Mouse (Mus musculus) liver, embryonic 14.5 days (tissue): ENCODE results near the gene Tmem37.

Source experiments
- CTCF ChIP-seq: IDR thresholded peaks from 2 replicates; pipeline ENCODE4 v1.5.1; 2016; ENCODE audit warnings: antibody characterized with exemption, low read depth, control low read depth
- EP300 ChIP-seq: IDR thresholded peaks from 2 replicates; pipeline ENCODE4 v1.6.1; 2016; ENCODE audit warnings: antibody characterized with exemption, low read depth

DNA sequence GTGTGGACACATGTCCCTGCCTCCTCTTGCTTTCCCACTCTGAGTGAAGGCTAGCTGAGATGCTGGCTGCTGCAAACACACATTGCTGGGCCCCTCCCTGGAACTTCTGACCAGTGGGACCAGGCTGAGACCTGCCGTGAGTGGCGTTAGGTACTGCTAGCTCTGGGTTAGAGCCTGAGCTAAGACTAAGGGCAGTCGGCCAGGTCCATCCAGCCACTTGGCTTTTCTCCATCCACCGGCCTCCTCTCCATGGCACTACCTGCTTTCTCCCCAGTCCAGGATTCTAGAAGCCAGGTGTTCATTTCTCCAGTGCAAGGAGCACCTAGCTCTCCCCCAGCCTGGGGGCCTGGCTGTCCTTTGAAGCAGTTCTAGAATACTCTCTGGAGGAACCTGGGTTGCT lies 1.1 kb upstream of the Tmem37 start:
- no peak for TF ChIP-seq CTCF
- TF ChIP-seq EP300, result no peak
